Mouse (Mus musculus) forelimb bud, embryonic 11.5 days (tissue): Measurements from ENCODE around the gene Gm9817.
"Not testable (repeated sequence)": the region's sequence is repeated elsewhere in the genome, so short reads cannot be mapped to it uniquely, and the experiment has no call there.

Source experiments
- DNase-seq: peaks from one replicate; pipeline ENCODE4 v3.0.0-alpha.2; 2012; ENCODE audit warnings: low read depth, low spot score

Gm9817 gene

DNA sequence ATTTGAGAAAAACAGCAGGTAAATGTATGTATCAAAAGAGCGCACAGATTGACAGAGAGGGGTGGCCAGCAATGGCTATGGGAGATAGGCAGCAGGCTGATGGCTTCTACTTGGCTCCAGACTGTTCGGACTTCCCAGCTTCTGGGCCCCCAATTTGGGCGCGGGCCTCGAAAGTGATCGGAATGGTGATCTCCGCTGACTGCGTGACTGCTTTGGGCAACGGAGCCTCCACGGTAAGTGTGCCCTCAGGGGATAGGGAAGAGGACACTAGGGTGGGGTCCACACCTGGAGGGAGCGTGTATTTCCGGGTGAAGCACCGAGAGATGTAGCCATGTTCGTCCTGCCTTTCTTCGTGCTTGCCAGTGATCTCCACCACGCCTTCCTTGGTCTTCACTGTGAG is at the start of gene Gm9817:
Gene Gm9817, plus strand, starts transcription at position 301 of the 400 bp plus-strand sequence.
- not testable (repeated sequence) for DNase-seq

DNA sequence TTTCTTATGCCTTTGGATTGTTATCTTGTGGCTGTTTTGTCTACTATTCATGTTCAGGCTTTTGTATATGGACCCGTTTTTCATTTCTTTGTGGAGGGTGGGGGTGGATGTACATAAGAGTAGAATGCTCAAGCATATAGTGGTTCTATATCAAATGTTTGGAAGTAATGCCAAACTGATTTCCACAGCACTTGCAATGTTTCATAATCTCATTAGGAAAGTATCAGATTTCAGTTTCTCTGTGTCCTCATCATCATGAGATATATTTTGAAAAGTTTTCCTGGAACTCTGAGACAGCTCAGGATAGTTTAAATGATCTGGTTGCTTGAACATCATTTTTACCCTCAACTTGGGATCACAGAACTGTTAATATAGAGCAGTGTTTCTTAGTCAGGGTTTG is 48.7 kb upstream of the Gm9817 start:
- DNase-seq: no peak

DNA sequence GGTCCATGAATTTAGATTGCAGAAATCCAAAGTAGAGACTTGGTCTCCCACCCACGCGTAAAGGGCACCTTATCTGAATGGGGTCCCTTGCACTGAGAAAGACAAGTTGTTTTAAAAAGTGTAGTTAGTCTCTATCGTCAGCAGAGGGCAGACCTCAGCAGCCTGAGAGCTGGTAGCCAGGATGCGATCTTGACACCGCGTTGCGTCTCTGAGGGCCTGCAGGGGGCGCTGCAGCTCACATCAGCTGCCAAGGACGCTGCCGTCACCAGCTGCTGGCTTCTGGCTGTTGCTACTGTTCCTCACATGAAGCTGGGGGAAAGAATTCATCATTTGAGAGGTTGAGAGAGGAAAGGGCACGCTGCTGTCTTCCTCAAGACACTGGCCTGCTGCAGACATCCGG is 47.7 kb upstream of the Gm9817 start:
- DNase-seq: peak; percentile 93

DNA sequence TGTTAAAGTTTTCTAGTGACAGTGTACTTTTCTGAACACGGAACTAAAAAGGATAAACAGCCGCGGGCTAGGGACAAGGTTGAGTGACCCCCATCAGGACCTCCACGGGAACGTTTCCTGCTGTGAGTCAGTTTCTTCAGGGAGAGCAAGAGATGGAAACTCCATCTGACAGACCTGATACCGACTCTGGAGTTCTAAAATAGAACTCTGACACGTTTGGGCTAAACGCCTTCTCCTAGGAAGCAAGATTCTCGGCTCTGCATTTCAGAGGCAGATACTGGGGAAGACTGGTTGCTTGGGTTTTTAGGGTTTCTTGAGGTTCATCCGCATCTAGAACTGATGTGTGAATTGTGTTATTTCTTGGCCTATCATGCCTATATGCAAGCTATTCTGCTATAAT is 47.2 kb upstream of the Gm9817 start:
- DNase-seq: no peak

DNA sequence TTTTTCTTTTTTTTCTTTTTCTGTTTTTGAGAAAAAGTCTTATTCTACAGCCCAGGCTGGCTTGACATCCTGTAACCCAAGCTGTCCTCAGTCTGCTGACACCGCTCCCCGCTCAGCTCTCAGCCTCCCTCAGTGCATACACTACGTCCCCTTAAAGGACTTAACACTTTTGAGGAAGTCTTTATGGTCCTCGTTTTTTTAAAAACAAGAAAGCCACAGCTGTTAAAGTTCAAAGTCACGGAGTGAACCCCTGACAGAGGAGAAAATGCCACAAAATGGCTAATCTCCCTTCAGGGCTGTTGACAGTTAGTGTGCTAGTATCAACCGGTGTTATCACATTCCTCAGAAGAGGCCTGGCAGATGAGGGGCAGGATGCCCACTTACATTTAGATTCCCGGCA is 46.7 kb upstream of the Gm9817 start:
- no peak for DNase-seq

DNA sequence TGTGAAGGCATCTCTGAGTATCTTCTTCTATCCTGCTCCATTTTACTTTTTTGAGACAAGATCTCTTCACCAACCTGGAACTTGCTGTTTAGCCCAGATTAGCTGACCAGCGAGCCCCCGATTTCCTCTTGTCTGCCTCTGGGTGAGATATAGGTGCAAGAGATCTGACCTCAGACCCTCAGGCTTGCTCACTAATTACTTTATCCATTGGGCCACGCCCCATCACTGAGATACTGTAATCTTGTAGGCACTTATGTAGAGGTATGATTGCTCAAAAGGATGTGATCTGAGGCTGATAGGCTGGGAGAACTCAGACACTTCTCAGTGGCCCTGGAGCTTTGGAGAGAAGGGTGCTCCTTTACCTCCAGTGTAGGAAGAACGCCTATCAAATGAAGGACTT is 46.0 kb upstream of the Gm9817 start:
- no peak for DNase-seq

DNA sequence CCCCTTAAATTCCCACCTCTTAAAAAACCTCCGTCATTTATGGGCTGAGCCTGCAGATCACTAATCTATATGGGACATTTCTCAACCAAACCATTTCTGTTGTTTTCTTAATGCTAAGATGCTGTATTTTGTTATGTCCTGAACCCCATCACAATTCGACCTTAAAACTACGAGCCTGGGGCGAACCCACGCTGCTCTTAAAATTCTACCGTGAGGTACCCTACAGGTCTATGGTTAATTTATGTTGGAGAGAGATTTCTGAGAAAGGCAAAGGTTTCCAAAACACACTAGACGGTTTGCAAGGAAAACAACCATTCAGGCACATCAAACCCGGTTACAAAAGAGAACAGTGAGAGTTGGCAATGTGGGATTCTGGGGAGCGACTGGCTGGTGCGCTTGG is 45.1 kb upstream of the Gm9817 start:
- DNase-seq: no peak

DNA sequence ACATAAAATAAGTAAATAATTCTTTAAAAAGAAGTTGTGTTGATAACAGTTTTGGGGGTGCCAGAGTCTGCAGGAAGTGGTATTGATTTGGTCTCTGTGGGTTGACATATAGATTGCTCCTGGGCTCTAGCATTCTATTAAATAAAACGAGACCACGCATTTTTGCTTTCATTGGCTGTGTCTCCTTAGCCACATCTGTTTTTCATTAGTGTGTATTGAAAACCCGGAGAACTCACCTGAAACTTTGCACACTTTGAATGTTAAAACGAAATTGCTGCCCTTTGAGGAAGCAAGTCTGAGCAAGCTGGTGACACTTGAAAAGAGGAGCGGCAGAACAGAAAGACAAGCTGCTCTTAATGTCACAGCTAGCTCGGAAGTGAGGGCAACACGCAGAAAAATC is 43.7 kb upstream of the Gm9817 start:
- peak; percentile 52 for DNase-seq

DNA sequence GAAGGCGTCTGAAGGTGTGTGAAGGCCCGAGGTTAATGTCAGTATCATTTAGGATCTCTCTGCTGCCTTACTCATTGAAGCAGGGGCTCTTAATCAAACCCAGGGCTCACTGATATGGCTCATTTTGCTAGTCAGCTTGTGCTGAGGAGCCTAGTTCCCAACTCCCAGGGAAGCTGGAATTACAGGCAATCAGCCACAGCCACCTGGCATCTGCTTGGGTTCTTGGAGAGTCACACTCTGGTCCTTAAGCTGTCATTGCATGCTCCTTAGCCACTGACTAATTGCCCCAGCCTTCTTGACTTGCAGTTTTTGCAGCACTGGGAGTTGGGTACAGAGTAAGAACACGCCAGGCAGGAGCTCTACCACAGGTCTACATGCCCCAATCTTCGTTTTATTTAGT is 42.1 kb upstream of the Gm9817 start:
- DNase-seq: peak; percentile 51

DNA sequence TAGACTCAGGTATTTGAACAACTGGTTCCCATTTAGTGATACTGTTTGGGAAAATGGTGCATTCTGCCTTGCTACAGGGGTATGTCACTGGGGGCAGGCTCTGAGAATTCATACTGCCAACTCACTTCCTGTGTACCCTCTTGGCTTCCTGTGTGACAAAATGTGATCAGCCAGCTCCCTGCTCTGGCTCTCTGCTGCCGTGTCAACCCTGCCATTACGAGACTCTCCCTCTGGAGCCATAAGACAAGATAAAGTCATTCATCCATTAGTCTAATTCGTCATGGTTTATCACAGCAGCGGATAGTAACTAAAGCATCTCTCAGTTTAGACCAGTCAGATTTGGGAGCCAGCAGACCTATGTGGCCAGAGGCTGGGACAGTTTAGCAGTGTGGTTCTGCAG is 38.3 kb upstream of the Gm9817 start:
- no peak for DNase-seq

DNA sequence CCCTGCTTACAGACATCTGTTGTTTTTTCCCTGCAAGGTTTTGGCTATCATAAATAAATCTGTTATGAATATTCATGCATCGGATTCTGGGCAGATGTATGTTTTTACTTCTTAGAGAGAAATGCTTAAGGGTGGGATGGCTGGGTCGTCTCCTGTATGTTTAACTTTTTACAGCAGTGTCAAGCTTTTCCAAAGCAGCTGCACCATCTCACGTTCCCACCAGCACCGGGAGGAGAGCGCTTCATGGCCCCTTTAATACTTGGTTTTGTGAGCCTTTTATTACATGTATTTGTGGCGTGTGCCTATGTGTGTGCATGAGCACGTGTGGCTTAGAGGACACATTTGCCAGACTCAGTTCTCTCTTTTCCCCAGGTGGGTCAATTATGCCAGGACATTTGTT is 37.8 kb upstream of the Gm9817 start:
- no peak for DNase-seq

DNA sequence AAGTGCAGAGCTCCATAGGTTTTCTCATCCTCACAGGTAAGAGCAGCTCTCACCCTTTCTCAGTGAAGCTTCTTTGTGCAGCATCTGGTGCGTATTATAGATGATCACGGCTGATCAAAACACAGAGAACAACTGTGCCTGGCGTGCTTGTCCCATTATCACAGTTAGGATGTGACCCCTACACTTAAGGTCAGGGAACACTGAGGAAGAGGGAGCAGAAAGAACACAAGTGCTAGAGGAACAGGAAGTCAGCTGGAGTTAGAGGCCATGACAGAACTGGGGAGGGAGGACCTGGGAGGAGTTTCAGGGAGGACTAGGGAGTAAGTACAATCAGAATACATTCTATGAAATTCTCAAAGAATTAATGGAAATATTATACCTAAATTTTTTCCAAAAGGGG is 35.0 kb upstream of the Gm9817 start:
- no peak for DNase-seq

DNA sequence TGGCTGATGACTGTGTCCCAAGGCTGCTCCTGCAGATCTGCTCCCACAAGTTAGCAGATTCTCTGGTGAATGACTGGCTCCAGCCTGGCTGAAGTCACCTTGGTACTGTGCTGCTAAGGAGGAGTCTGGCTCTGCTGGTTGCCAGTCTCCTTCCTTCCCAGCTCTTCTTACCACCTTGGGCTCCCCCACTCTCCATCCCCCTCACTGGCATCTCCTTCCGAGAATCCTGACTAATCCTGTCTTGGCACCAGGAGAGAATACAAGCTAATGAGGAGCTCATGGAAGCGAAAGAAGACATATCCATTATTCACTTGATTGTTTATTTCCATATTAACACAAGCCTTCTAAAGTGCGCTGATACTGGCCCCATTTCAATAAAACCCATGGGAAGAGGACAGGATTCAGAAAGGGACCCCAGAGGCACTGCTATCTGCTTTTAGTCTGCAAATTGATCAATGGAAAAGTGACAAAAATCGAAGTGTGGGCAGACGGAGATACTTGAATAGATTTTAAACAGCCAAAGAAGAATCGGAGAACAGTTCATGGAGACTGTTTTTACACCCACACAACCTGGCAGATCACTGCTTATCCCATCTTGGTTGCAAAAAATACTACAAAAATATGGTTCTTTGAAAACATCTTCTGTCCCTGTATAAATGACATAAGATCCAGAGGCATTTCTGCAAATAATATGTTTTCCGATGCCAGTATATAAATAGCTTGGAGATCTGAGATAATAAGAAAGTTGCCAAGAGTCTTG is 29.1 kb upstream of the Gm9817 start:
- no peak for DNase-seq

DNA sequence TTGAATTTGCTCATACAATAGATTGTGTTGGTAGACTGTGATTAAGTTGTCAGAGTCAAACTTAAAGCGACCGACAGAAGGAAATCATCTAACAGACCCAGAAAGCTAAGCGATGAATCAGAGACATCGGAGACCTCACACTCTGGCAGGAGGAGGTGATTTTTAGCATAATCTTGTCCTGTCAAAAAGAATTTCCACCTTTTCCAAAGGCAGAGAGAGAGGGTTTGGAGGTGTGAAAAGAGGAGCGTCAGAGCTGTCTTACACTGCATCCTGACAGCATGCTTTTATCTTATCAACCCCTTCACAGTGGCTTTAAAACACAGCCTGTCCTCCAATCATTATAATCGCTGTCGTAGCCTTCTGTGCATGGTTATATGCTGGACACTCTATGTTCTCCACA is 25.7 kb upstream of the Gm9817 start:
- no peak for DNase-seq

DNA sequence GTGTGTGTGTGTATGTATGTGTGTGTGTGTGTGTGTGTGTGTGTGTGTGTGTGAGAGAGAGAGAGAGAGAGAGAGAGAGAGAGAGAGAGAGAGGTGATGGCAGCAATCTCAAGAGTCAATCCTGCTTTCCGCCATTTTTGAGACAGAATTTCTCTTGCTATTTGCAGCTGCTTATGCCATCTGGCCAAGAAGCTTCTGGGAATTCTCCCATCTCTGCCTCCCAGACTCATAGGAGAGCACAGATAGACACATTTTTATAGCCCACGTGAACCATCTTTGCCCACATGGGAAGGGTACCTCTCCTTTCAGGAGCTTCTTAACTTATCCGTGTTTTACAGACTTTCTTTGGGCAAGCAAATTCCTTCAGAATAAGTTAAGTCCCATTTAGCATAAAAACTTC is 24.6 kb upstream of the Gm9817 start:
- DNase-seq: no peak

DNA sequence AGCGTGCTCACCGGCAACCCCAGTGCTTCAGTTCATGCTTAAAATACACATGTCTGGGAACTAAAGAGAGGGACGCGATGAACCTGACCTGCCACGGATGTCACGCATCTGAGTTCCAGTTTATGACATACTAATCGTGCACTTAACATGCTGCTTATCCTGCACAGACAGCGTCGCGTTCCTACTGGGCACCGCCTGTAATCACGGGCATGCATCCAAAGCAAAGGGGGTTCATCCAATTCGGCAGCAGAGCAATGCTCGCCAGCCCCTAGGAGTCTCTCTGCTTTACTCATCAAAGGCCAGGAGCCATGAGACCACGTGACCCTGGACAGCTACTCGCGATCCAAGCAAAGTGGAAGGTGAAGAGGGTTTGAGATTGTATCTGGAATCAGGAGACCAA is 19.3 kb upstream of the Gm9817 start:
- no peak for DNase-seq

DNA sequence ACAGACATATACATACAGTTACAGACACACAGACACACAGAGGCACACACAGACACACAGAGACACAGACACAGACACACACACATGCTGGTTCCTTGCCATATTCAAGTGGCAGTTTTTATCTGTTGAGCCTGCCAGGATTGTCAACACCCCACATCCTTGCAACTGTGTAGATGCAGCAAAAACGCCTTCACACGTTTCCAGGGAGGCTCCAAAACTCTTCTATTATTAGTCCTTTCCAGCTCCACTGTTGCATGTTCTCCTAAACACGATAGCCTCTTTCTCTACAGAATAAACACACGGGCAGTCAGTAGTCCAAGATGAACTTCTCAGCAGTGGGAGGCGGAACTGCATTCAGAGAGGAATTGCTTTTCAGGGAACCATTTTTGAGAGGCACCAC is 15.3 kb upstream of the Gm9817 start:
- DNase-seq: no peak

DNA sequence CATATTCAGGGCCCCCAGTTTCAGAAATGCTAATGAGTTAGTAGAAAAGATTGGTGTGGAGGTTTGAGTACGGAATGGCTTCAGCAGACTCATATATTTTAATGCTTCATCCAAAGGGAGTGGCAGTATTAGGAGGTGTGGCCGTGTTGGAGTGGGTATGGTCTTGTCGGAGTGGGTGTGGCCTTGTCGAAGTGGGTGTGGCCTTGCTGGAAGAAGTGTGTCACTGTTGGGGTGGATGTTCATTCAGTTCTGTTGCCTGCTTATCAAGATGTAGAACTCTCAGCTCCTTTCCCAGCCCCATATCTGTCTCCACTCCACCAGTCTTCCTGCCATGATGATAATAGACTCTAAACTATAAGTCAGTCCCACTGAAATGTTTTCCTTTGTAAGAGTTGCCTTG is 13.5 kb upstream of the Gm9817 start:
- no peak for DNase-seq

DNA sequence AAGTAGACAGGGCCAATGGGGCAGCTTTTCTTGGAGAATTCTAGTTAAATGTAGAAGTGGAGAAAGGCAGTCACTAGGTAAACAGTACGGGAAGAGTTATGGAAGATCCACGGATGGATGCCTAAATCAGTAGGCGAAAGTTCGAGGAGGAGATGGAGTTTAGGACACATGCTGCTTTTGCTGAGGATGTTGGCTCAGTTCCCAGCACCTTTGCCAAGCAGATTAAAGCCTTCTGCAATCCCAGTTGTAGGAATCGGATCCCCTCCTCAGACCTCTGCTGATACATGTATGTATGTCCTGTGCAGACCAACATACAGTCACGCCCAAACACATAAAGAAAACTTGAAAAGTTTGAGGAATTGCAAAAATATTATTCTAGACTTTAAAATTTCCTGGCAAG is 8.1 kb upstream of the Gm9817 start:
- DNase-seq: no peak

DNA sequence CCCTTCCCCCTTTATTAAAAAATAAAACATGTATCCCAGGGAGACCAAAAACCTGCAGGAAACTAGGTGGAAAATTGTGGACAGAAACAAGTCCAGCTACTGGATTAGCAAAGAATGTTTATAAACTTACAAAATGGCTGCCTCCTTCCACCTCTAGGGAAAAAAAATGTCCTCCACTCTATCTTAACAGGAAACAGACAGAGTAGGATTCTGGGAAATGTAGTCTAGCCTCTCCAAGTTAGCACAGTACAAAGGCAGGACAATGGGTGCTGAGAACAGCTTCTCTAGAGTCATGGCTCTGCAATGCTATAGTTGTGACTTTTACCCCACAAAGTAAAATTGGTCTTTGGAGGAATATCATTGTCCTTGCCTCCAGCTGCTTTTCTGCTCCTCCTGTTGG is 3.5 kb upstream of the Gm9817 start:
- DNase-seq: no peak

DNA sequence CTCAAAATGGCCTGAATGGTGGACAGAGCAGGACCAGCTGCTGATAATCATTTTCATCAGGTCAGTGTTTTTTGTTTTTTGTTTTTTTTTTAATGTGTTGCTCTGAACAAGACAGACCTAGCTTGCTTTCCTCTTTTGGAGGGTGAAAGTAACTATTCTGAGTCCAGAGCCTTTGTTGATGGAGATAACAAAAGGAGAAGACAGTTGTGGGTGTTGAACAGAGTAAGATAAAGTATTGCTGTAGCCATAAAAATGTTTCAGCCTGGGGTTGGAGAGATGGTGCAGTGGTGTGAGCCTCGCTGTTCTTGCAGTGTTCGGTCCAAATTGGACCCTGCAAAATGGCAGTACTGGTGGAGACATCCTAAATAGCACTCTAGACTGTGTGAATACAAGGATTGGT is 2.8 kb upstream of the Gm9817 start:
- DNase-seq: no peak

DNA sequence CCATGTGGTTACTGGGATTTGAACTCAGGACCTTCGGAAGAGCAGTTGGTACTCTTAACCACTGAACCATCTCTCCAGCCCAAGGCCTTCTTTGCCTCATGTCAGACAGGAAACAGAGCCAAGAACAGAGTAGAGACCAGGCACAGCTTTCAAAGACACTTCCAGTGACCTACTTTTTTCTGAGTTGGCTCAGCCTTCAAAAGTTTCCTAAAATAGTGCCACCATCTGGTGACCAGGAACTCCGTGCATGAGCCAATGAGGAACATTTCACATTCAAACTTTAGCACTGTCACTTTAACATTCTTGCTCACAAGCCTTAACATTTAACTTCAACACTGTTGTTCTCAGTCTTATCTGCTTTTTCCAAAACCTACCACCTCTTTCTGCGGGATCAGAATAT is 2.3 kb downstream of the Gm9817 start:
- DNase-seq: no peak

DNA sequence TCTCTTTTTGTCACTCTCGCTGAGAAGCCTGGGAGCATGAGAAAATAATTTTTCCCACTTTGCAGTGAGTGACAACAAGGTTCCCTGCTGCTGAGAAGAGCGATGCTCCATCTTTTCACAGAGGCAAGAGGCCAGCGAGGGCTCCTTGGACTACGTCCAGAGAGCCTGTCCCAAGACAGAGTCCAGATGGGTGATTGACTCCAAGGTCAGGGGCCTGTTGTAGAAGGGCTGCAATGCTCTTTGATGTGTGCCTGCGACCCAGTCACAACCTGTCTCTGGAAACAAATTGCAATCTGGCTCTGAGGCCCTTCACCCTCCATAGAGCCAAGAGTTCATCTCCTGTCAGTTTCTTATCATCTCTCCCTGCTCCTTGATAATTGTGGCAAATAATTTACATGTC is 5.2 kb downstream of the Gm9817 start:
- no peak for DNase-seq

DNA sequence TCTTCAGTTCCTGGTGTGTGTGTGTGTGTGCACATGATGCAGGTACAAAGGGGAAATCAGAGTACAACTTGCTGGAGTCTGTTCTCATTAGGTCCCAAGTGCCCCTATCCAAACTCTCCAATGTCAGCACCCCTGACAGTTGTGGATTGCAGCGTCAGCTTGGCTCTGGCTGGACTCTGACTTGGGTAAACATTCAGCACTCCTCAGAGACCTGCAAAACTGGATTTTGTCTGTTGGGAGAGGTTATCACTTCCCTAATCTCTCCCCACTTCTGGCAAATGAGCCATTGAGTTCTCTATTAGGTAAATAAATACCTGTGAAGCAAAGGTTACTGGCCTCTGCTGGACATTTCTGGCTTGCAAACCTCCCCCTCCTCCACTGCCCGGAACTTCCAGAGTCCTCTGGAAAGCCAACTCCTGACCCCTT is 10.3 kb downstream of the Gm9817 start:
- no peak for DNase-seq
